9 mouse cellular contexts compared by ENCODE assay signal in genomic region chrY:90718583-90719402, GRCm38 (mm10). TPM values are rescaled to one million over a fixed set of nuclear protein-coding genes. Genes with fewer than 3 reads are reported as not detected.
DNase-seq lines count a peak whose midpoint lies in the region; ATAC-seq and TF ChIP-seq lines count a peak whose summit lies in the region.
"Not testable (repeated sequence)": the region's sequence is repeated elsewhere in the genome, so short reads cannot be mapped to it uniquely, and the experiment has no call there.
"Had no signal": no experiment of that assay in that cellular context is flagged by ENCODE, and none has a peak within 500 bp of the region (broad histone marks: within the 10 kb centered on the region; RNA-seq: fewer than 3 reads in every experiment).

No protein-coding gene starts in this region.

- TF ChIP-seq RAD21 in CH12.LX (IDR thresholded peaks at IDR 0.05; ENCODE audit: low read depth, low read length) = not testable (repeated sequence)

- whole genome bisulfite sequencing in forebrain, embryonic 16.5 days = 71% methylated on average over 22 of the region's 22 CpGs
- WGBS in liver, embryonic 11.5 days = 78% methylated on average over 18 of the region's 22 CpGs
- 69% methylated on average over 21 of the region's 22 CpGs for WGBS in stomach, embryonic 16.5 days

- not testable (repeated sequence) for H3K9me3 ChIP-seq in CH12.LX (replicated peaks; ENCODE audit: low read length); forebrain, embryonic 16.5 days (ENCODE audit: control insufficient read depth, low read length); liver, embryonic 11.5 days (ENCODE audit: control insufficient read depth, low read length); stomach, embryonic 16.5 days (replicated peaks; ENCODE audit: control insufficient read depth, low read length)

- H3K79me2 ChIP-seq in CH12.LX (replicated peaks; ENCODE audit: control insufficient read depth, extremely low read depth, insufficient read depth, poor library complexity, severe bottlenecking) = not testable (repeated sequence)

- in situ Hi-C loops in CH12.LX (cut with MboI; ENCODE audit: low pct_ligation_motif_present, low pct_unique_long_range_greater_than_20kb, low sequenced_read_pairs) = not testable (repeated sequence)

- not testable (repeated sequence) for TF ChIP-seq CTCF in CH12.LX (conservative IDR thresholded peaks at IDR 0.05 in 1 of 2, IDR thresholded peaks at IDR 0.05 in 1 of 2; ENCODE audit: low read depth in 2 of 2, low read length in 2 of 2)

- peak overlapping the region; percentile 62 for H3K27ac ChIP-seq in CH12.LX (ENCODE audit: insufficient read depth, low read depth)
- H3K27ac ChIP-seq in forebrain, embryonic 16.5 days (ENCODE audit: low read length); liver, embryonic 11.5 days (ENCODE audit: low read depth, low read length); stomach, embryonic 16.5 days (ENCODE audit: low read length): not testable (repeated sequence)

- H3K4me1 ChIP-seq in CH12.LX (ENCODE audit: control insufficient read depth in 1 of 2, insufficient read depth in 2 of 2); forebrain, embryonic 16.5 days (replicated peaks; ENCODE audit: control insufficient read depth, insufficient read depth, low read length); liver, embryonic 11.5 days (replicated peaks; ENCODE audit: control insufficient read depth, insufficient read depth, low read length); stomach, embryonic 16.5 days (ENCODE audit: control insufficient read depth, insufficient read depth, low read length): not testable (repeated sequence)

- TF ChIP-seq EP300 in CH12.LX (IDR thresholded peaks at IDR 0.05; ENCODE audit: low read length) = not testable (repeated sequence)

- peak; percentile 85 for ATAC-seq in forebrain, embryonic 16.5 days
- peak; percentile 88 for ATAC-seq in liver, embryonic 11.5 days (replicated peaks; ENCODE audit: low FRiP score)
- ATAC-seq in stomach, embryonic 16.5 days (ENCODE audit: insufficient read depth, low FRiP score) = peak; percentile 84

- intact Hi-C loops in heart, postnatal 10 days (cut with DNase I) = not testable (repeated sequence)

- peak overlapping the region; percentile 21; the same call in 1 of the 2 replicates for H3K9ac ChIP-seq in CH12.LX (ENCODE audit: insufficient read depth, low read depth)
- not testable (repeated sequence) for H3K9ac ChIP-seq in forebrain, embryonic 16.5 days (replicated peaks; ENCODE audit: low read depth, low read length); liver, embryonic 11.5 days (ENCODE audit: low read depth, low read length); stomach, embryonic 16.5 days (ENCODE audit: low read length)

- H3K4me3 ChIP-seq in CH12.LX (replicated peaks in 1 of 3; ENCODE audit: low read depth in 2 of 3, low read length in 2 of 3, poor library complexity in 1 of 3) = peak overlapping the region; percentile 27 to 58 (median 49)
- not testable (repeated sequence) for H3K4me3 ChIP-seq in forebrain, embryonic 16.5 days (replicated peaks; ENCODE audit: low read length); liver, embryonic 11.5 days (ENCODE audit: low read depth, low read length); stomach, embryonic 16.5 days (replicated peaks; ENCODE audit: low read length)

- H3K4me2 ChIP-seq in CH12.LX (ENCODE audit: insufficient read depth, low read depth, poor library complexity, severe bottlenecking) = peak overlapping the region; percentile 19; the same call in 1 of the 2 replicates
- not testable (repeated sequence) for H3K4me2 ChIP-seq in forebrain, embryonic 16.5 days (ENCODE audit: low read length); liver, embryonic 11.5 days; stomach, embryonic 16.5 days (ENCODE audit: low read depth, low read length)

- not testable (repeated sequence) for TF ChIP-seq POLR2A in CH12.LX (IDR thresholded peaks at IDR 0.05; ENCODE audit: low read depth, low read length)

- not testable (repeated sequence) for H3K36me3 ChIP-seq in CH12.LX (replicated peaks in 1 of 2; ENCODE audit: control insufficient read depth in 1 of 2, insufficient read depth in 1 of 2, low read length in 1 of 2); forebrain, embryonic 16.5 days (ENCODE audit: control insufficient read depth, insufficient read depth); liver, embryonic 11.5 days (ENCODE audit: control insufficient read depth, insufficient read depth, low read length); stomach, embryonic 16.5 days (ENCODE audit: control insufficient read depth, insufficient read depth, low read length)

- not testable (repeated sequence) for H3K27me3 ChIP-seq in CH12.LX (replicated peaks); forebrain, embryonic 16.5 days (replicated peaks; ENCODE audit: control insufficient read depth, insufficient read depth, low read length); liver, embryonic 11.5 days (replicated peaks; ENCODE audit: control insufficient read depth, insufficient read depth, low read length); stomach, embryonic 16.5 days (ENCODE audit: control insufficient read depth, insufficient read depth, low read length)

- dilution Hi-C loops in CH12.LX (cut with MboI; ENCODE audit: extremely low pct_ligation_motif_present, extremely low pct_unique_long_range_greater_than_20kb, low sequenced_read_pairs) = not testable (repeated sequence)

- peak; percentile 53 for DNase-seq in CH12.LX (ENCODE audit: extremely low read depth)
- peak; percentile 64 for DNase-seq in cerebellum, adult 11-12 months
- peak; percentile 40 to 45 for DNase-seq in heart, postnatal 10 days
- DNase-seq in kidney, postnatal 14 days = peak; percentile 69
- DNase-seq in liver, embryonic 11.5 days (ENCODE audit: low spot score) = not testable (repeated sequence)
- peak; percentile 66 for DNase-seq in naive thymus-derived CD4-positive, alpha-beta T cell, adult 2 months (ENCODE audit: low read depth)

RNA-seq across cellular contexts. Expression of gene Gm21860, which starts 35.8 kb away (rescaled TPM):
- total RNA-seq in CH12.LX (2012; rRNA removed) = not detected in 2 replicates
- not detected in 2 replicates for total RNA-seq in CH12.LX (2014; rRNA removed)
- polyA plus RNA-seq in CH12.LX (2012; ENCODE audit: insufficient read length, low read depth) = not detected in 2 replicates
- not detected in 2 replicates for polyA plus RNA-seq in forebrain, embryonic 16.5 days (2015; fragmentation: Nextera tagmentation; extraction: Ambion mirVana)
- total RNA-seq in heart, postnatal 10 days (2021) = not detected
- not detected in 2 replicates for polyA plus RNA-seq in liver, embryonic 11.5 days (2014; fragmentation: Nextera tagmentation; extraction: Ambion mirVana)
- not detected in 2 replicates for polyA plus RNA-seq in stomach, embryonic 16.5 days (2015; fragmentation: Nextera tagmentation; extraction: Ambion mirVana)
- total RNA-seq: liver, adult 2 months had no signal
- polyA plus RNA-seq: liver, adult 2 months had no signal
